Comparison of ENCODE assay signal across 19 mouse cellular contexts in the genomic region with DNA sequence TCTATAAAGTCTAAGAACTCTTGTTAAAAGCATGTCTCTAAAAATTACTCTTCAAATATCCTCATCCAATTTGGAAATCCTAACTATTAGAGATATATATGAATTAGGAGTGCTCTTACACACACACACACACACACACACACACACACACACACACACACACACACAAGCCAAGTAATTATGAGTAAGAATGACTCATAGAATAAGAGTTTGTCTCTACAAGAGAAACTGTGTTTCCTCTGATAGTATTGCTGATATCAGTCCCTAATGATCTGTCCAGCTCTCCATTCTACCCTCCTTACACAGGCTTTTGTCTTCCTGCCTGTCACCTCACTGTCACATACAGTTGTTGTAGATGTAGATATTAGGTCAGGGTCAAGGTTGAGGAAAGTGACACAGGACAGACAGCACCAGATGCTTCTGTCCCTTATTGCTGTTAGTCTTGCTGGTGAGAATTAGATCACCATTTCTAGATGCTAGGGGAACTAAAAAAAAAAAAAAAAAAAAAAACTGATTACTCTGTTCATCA. TPM values are rescaled to one million over a fixed set of nuclear protein-coding genes. Genes with fewer than 3 reads are reported as not detected.
DNase-seq lines count a peak whose midpoint lies in the region; ATAC-seq and TF ChIP-seq lines count a peak whose summit lies in the region.
"Had no signal": no experiment of that assay in that cellular context is flagged by ENCODE, and none has a peak within 500 bp of the region (broad histone marks: within the 10 kb centered on the region; RNA-seq: fewer than 3 reads in every experiment).

No protein-coding gene starts in this region.

- H3K36me3 ChIP-seq in CH12.LX (replicated peaks in 1 of 2; ENCODE audit: control insufficient read depth in 1 of 2, insufficient read depth in 1 of 2, low read length in 1 of 2) = no peaks in the 10 kb centered on the region
- H3K36me3 ChIP-seq in forebrain, embryonic 13.5 days (ENCODE audit: poor library complexity, severe bottlenecking) = no peaks in the 10 kb centered on the region
- H3K36me3 ChIP-seq: embryonic facial prominence, embryonic 13.5 days; embryonic facial prominence, embryonic 15.5 days; forebrain, embryonic 10.5 days had no signal

- H3K4me2 ChIP-seq in CH12.LX (ENCODE audit: insufficient read depth, low read depth, poor library complexity, severe bottlenecking) = no peak overlapping the region
- no peak overlapping the region for H3K4me2 ChIP-seq in forebrain, embryonic 13.5 days
- H3K4me2 ChIP-seq: embryonic facial prominence, embryonic 13.5 days; embryonic facial prominence, embryonic 15.5 days had no signal

- no peak for TF ChIP-seq EP300 in CH12.LX (IDR thresholded peaks at IDR 0.05; ENCODE audit: low read length)

- no peak for TF ChIP-seq CTCF in CH12.LX (conservative IDR thresholded peaks at IDR 0.05 in 1 of 2, IDR thresholded peaks at IDR 0.05 in 1 of 2; ENCODE audit: low read depth in 2 of 2, low read length in 2 of 2)
- TF ChIP-seq CTCF in lung, adult 2 months (IDR thresholded peaks at IDR 0.05; ENCODE audit: insufficient read depth, low read length) = no peak
- no peak for TF ChIP-seq CTCF in gastrocnemius, adult 2 months (IDR thresholded peaks at IDR 0.05)

- dilution Hi-C loops in CH12.LX (cut with MboI; ENCODE audit: extremely low pct_ligation_motif_present, extremely low pct_unique_long_range_greater_than_20kb, low sequenced_read_pairs) = no loop called here

- no peaks in the 10 kb centered on the region for H3K79me2 ChIP-seq in CH12.LX (replicated peaks; ENCODE audit: control insufficient read depth, extremely low read depth, insufficient read depth, poor library complexity, severe bottlenecking)

- H3K4me1 ChIP-seq in CH12.LX (ENCODE audit: control insufficient read depth in 1 of 2, insufficient read depth in 2 of 2) = no peaks in the 10 kb centered on the region
- no peaks in the 10 kb centered on the region for H3K4me1 ChIP-seq in lung, adult 2 months (ENCODE audit: control insufficient read depth, insufficient read depth, low read length)
- peaks cover 5% of the 10 kb centered on the region; the same call in 1 of the 2 replicates for H3K4me1 ChIP-seq in forebrain, embryonic 13.5 days
- H3K4me1 ChIP-seq: embryonic facial prominence, embryonic 13.5 days; embryonic facial prominence, embryonic 15.5 days had no signal

- no peak overlapping the region for H3K9ac ChIP-seq in CH12.LX (ENCODE audit: insufficient read depth, low read depth)
- H3K9ac ChIP-seq in forebrain, embryonic 13.5 days = no peak overlapping the region
- H3K9ac ChIP-seq: embryonic facial prominence, embryonic 13.5 days; embryonic facial prominence, embryonic 15.5 days had no signal

- no peaks in the 10 kb centered on the region for H3K27me3 ChIP-seq in CH12.LX (replicated peaks)
- H3K27me3 ChIP-seq in forebrain, embryonic 13.5 days = no peaks in the 10 kb centered on the region
- H3K27me3 ChIP-seq: embryonic facial prominence, embryonic 13.5 days; embryonic facial prominence, embryonic 15.5 days had no signal

- H3K27ac ChIP-seq in CH12.LX (ENCODE audit: insufficient read depth, low read depth) = no peak overlapping the region
- no peak overlapping the region for H3K27ac ChIP-seq in forebrain, embryonic 13.5 days
- H3K27ac ChIP-seq in gastrocnemius, adult 2 months = no peak overlapping the region
- H3K27ac ChIP-seq: embryonic facial prominence, embryonic 13.5 days; embryonic facial prominence, embryonic 15.5 days; forebrain, embryonic 10.5 days had no signal

- no peak for ATAC-seq in forebrain, embryonic 13.5 days
- ATAC-seq: activated CD4-positive, CD25-positive, alpha-beta regulatory T cell, adult 4 months; CD4-positive, CD25-positive, alpha-beta regulatory T cell, adult 4 months; Patski had no signal

- intact Hi-C loops in gastrocnemius, adult 2 months (cut with DNase I) = no loop called here

- no peak overlapping the region for H3K4me3 ChIP-seq in CH12.LX (replicated peaks in 1 of 3; ENCODE audit: low read depth in 2 of 3, low read length in 2 of 3, poor library complexity in 1 of 3)
- H3K4me3 ChIP-seq in lung, adult 2 months (replicated peaks; ENCODE audit: extremely low read depth, low read depth, low read length) = no peak overlapping the region
- no peak overlapping the region for H3K4me3 ChIP-seq in forebrain, embryonic 13.5 days
- H3K4me3 ChIP-seq in gastrocnemius, adult 2 months = no peak overlapping the region
- H3K4me3 ChIP-seq: embryonic facial prominence, embryonic 13.5 days; embryonic facial prominence, embryonic 15.5 days; erythroblast, embryonic 14.5 days; forebrain, embryonic 10.5 days had no signal

- peak; percentile 13 for DNase-seq in 3T3-L1 (ENCODE audit: low read depth, low spot score)
- peak; percentile 60 for DNase-seq in 416B (ENCODE audit: low read depth)
- no peak for DNase-seq in CH12.LX (ENCODE audit: extremely low read depth)
- peak; percentile 40 for DNase-seq in Muller cell, postnatal 12 days (ENCODE audit: inconsistent ontology term)
- DNase-seq in lung, adult 2 months = no peak
- no peak for DNase-seq in gastrocnemius, adult 2 months
- DNase-seq in heart, adult 11 months = no peak
- DNase-seq: adrenal gland, postnatal 36 days; cerebellum, adult 11-12 months; cerebellum, adult 9-10 months; cerebellum, postnatal 36 days had no signal

- in situ Hi-C loops in CH12.LX (cut with MboI; ENCODE audit: low pct_ligation_motif_present, low pct_unique_long_range_greater_than_20kb, low sequenced_read_pairs) = no loop called here

- no peak for TF ChIP-seq RAD21 in CH12.LX (IDR thresholded peaks at IDR 0.05; ENCODE audit: low read depth, low read length)

- no peaks in the 10 kb centered on the region for H3K9me3 ChIP-seq in CH12.LX (replicated peaks; ENCODE audit: low read length)
- no peaks in the 10 kb centered on the region for H3K9me3 ChIP-seq in forebrain, embryonic 13.5 days (replicated peaks)
- H3K9me3 ChIP-seq: embryonic facial prominence, embryonic 13.5 days; embryonic facial prominence, embryonic 15.5 days had no signal

- no peak for TF ChIP-seq POLR2A in CH12.LX (IDR thresholded peaks at IDR 0.05; ENCODE audit: low read depth, low read length)
- no peak for TF ChIP-seq POLR2A in lung, adult 2 months (IDR thresholded peaks at IDR 0.05; ENCODE audit: borderline replicate concordance, extremely low read depth, low read depth, low read length)

TF ChIP-seq in CH12.LX, 34 proteins besides CTCF, POLR2A, EP300 and RAD21:
- TF ChIP-seq TBP (conservative IDR thresholded peaks at IDR 0.05; ENCODE audit: low read depth, low read length) (no peak), ZNF384 (IDR thresholded peaks at IDR 0.05; ENCODE audit: low read depth, low read length) (peak; percentile 23; the same call in 1 of the 2 replicates), SIN3A (IDR thresholded peaks at IDR 0.05; ENCODE audit: low read length) (no peak), JUN (IDR thresholded peaks at IDR 0.05; ENCODE audit: insufficient read depth, low read depth, low read length) (no peak)

RNA-seq across cellular contexts. Expression of a gene that starts 14.0 kb away (rescaled TPM):
- total RNA-seq in CH12.LX (2012; rRNA removed) = 15.6 and 16.3 TPM in 2 replicates
- total RNA-seq in CH12.LX (2014; rRNA removed) = 44.2 and 48.7 TPM in 2 replicates
- polyA plus RNA-seq in CH12.LX (2012; ENCODE audit: insufficient read length, low read depth) = 26.6 and 31.4 TPM in 2 replicates
- polyA plus RNA-seq in lung, adult 2 months (2012; rRNA removed) = 5.2 and 13.0 TPM in 2 replicates
- polyA plus RNA-seq in forebrain, embryonic 13.5 days (2015; fragmentation: Nextera tagmentation; extraction: Ambion mirVana) = 30.8 and 31.8 TPM in 2 replicates
- total RNA-seq in gastrocnemius, adult 2 months (2021) = 1 to 10 TPM; 2.1 to 2.3 TPM
- polyA plus RNA-seq: erythroblast, embryonic 14.5 days had no signal

Comparison
In these comparisons a context has a peak if more than half of its experiments do, and no peak if none do; other contexts are left out.
1. DNase-seq: peak in 3T3-L1 (single experiment), 416B (single experiment) and Muller cell, postnatal 12 days (single experiment); none in CH12.LX (single experiment), lung, adult 2 months (single experiment), gastrocnemius, adult 2 months (single experiment) and heart, adult 11 months (single experiment).